Mouse (Mus musculus) spleen, adult 12 weeks (tissue): Measurements from ENCODE around the gene Pdzd3.
"Not testable (repeated sequence)": the region's sequence is repeated elsewhere in the genome, so short reads cannot be mapped to it uniquely, and the experiment has no call there.

Source experiments
- DNase-seq: peaks from one replicate; pipeline ENCODE4 v3.0.0; 2022; ENCODE audit warnings: low spot score

The Pdzd3 gene

DNA sequence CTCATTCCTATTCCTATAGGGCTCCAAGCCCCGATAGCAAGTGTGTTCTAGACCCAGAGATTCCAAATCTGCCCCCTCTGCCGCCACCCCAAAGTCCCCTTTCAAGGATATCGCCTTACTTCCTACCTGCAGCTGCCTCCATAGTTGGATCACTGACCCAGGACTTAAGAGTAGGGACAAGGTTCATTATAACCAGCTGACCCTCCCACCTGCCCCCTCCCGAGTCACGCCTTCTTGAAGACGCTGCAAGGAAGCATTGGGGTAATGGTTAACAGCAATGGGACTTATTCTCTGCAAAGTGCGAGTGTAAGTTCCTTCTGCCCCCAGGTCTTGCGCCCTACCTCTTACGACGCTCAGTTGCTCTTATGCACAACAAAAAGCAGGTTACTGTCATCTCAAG is at the start of gene Pdzd3:
TSS of gene Pdzd3 (minus strand) at position 158 of the 400 bp plus-strand sequence.
- no peak for DNase-seq

DNA sequence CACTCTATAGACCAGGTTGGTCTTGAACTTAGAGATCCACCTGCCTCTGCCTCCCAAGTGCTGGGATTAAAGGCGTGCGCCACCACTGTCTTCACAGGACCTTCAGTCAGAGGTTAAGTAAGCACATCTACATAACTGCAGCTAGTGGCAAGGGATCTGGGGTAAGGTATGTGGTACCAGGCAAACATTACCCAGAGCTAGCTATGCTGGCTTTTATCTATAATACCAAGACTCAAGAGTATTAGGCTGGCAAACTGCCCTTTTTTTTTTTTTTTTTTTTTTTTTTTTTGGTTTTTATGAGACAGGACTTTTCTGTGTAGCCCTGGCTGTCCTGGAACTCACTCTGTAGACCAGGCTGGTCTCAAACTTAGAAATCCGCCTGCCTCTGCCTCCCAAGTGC is 48.7 kb upstream of the Pdzd3 start:
- not testable (repeated sequence) for DNase-seq

DNA sequence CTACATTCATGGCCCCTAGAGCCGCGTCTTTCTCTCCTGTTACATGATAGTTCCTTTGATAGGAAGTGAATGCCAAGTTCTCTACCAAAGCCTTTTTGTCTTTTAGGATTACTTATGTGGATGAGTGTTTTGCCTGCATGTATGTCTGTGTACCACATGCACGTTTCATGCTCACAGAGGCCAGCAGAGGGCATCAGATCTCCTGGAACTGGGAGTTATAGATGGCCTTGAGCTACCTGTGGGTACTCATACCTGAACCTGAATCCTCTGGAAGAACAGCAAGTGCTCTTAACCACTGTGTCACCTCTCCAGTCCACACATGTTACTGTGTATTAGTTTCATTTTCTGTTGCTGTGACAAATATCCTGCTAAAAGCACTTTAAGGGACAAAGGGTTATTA is 41.2 kb upstream of the Pdzd3 start:
- peak; percentile 37 for DNase-seq

DNA sequence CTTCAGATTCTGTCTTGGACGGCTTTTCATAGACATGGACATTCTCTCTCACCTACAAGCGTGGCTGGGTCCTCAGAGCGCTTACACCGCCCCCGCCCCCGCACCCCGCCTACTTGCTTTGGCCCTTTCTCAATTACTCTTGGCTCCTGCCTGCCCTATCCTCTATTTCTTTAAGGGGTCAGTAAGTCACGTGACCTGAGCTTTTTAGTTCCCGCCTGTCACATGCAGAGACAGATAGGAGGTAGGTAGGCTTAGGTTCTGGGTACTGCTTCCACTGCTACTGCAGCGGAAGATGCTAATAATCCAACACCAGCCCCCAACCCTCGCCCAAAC is 37.7 kb upstream of the Pdzd3 start:
- DNase-seq, result no peak

DNA sequence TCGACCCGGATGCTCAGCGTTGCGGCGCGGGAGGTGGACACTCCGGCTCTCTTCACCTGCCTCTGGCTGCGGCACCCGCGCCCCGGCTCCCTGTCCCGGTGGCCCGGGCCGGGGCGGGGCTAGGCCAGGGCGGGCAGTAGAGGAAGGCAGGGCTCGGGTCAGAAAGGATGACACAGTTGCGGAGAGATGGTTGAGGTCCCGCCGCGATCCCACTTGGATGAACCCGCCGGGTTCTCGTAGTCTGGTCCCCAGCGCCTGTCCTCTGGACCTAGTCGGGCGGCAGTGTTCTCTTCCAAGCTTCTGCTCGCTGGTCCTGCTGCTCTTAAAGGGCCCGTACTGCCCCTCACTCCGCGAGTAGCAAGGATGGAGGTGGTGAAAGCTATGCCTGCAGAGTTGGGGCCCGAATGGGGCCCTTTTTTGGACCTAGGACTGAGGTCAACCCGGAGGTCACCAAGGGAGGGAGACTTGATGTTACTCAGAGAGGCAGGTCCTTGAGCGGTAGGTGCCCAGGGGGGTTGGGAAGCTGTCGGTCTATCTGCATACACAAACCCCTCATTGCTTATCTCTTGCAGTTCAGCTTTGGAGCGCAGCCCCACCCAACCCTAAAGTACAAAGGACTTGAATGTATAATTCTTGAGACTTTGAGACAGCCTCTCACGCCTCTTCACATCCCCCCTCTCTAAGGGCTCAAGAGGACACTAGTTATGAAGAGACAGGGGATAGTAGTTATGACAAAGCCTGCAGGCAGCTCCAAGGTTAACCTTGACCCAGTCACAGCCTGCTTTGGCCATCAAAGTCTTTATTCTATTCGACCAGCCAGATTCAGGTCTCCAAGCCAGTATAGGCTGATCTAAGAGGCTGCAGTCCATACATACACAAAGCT is 37.0 kb upstream of the Pdzd3 start, which contains the start of gene Abcg4:
TSS of gene Abcg4 (minus strand) at position 540 of the 883 bp plus-strand sequence.
- DNase-seq, result peak; percentile 67

DNA sequence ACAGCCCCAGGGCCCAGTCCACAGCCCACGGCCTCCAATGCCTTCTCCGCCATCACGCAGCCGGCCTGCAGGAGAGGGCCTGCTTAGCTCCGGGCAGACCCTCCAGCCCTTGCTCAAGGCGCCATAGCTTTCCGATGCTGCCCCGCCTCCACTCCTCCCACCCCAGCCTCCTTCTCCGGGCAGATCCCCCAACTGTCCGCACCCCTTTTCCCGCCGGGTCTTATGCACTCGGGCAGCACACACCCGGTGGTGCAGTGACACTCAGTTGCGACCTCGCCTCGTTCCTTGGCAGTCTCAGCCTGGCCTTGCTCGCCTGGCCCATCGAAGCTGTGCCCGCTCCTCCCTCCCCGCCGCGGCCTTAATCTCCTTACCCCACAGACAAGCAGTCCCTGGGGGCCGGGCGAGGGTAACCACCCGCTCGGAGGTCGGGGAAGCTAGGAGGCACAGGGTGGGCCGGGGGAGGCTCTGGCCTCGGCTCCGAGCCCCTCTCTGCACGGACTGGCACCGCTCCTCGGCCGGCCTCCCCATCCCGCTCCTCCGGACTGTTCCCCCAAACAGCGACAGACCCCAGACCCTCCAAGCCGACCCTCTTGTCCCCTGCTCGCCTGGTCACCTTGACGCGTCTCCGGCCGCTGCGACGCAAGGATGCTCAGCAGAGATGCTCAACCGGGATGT is 36.3 kb upstream of the Pdzd3 start:
- peak; percentile 28 for DNase-seq

DNA sequence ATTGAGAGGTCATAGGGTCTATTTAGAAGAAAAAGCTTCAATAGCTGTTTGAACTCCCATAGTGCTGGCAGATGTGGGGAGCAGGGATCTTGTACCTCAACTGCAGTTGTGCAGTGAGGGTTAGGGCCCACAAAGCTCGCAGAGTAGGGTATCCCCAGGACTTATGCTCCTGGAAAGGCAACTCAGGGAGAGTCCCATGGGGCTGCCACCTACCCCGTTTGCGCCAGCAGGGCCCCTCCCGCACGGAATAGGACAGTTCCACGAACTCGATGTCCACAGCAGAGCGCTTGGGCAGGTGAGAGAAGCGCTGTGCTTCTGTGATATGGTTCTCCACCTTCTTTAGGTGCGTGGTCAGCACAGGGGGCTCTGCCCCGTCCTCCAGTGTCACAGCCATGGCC is 35.7 kb upstream of the Pdzd3 start:
- DNase-seq, result peak; percentile 33

DNA sequence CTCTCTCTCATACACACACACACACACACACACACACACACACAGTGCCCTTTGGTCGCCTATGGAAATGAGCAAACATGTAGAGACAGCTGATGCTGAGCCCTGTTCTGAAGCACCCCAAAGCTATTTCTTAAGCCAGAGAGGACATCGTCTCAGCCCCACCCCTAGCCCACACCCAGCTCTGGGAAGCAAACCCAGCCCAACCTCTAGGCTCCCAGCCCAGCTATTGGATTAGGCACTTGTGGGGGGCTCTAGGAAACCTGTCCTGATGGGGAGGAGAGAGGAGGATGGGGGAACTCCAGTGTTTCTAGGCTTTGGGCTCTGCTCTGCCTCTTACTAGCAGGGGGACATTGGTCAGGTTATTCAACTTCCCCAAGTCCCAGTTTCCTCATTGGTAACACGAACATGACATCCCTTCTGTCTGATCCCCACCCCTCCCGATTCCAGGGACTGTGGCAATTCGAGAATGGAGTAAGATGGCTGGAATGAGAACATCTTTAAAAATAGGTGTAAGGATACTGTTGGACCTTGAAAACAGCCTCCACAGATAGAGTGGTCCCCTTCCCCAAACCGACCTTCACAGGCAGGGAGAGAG is 35.1 kb upstream of the Pdzd3 start:
- DNase-seq, result peak; percentile 56

DNA sequence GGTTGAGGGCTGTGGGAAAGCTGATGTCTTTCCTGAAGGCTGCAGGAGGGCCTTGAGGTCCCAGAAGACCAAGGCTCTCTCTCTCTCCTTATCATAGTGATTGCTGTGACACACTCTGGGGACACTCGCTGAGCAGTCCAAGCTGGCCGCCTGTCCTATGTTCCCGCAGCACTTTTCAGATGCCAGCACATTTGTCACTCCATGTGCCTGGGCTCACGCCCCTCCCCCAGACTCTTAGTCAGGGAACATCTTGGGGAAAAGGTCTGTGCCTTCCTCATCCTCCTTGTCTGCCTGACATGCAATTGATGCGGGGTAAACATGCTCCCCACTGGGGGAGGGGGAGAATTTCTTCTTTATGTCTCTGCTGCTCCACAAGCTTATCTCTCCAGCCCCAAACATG is 31.9 kb upstream of the Pdzd3 start:
- DNase-seq, result no peak

DNA sequence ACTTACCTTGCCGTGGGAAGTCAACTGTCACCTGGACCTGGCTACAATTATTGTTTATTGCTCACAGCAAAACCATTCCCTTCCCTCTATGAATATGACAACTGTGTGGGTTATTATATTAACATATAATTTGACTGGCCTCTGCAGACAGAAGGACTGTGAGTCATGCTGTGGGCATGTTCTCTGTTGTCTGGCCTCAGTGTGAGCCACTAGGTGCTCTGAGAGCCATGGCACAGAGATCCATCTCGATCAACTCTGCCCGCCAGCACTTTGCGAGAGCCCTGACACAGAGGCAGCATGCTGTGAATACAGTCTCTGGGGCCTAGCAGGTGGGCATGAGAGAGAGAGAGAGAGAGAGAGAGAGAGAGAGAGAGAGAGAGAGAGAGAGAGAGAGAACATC is 18.7 kb upstream of the Pdzd3 start:
- DNase-seq, result no peak

DNA sequence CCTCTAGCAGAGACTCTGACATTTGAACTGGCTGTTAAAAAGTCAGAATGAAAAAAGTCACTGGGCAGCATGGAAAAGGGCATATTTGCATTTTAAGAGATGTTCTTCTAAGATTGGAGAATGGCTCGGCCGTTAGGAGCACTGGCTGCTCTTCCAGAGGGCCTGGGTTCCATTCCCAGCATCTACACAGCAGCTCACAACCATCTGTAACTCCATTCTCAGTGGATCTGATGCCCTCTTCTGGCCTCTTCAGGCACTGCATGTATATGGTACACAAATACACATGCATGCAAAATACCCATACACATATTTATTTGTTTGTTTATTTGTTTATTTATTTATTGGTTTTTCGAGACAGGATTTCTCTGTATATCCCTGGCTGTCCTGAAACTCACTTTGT is 17.8 kb upstream of the Pdzd3 start:
- DNase-seq, result peak; percentile 45

DNA sequence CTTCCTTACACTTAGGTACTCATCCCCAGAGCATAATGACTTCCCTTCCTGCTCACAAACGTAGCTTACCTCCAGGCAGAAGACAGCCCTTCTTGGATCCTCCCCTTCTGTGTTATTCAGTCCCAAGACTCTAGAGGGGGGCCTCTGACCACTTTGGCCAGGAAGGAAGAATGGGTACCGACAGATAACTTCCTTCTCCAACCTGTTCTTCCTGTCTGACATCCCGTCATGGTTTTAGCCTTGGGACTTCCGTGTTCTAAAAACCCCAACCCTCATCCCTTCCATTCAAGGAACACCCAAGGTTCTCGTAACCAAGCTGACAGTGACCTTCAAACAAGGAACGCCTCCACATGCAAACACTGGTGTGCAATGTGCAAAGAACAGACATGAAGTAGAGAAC is 17.2 kb upstream of the Pdzd3 start, which contains the start of gene Nlrx1:
TSS of gene Nlrx1 (minus strand) at position 168 of the 400 bp plus-strand sequence.
- DNase-seq, result no peak

DNA sequence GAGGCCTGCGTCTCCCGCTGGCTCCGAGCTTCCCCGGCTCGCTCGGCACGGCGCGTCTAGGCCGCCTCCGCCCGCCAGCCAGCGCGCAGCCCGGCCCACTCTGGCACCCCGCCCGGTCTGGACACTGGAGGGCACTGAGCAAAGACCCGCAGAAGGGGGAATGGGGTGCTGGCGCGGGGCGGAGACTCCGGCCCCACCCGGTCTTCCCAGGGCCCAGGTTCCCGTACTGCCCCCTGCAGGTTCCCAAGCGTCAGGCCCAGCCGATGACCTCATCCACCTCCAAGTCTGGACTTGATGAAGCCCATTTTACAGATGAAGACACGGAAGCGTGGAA is 16.7 kb upstream of the Pdzd3 start:
- peak; percentile 66 for DNase-seq

DNA sequence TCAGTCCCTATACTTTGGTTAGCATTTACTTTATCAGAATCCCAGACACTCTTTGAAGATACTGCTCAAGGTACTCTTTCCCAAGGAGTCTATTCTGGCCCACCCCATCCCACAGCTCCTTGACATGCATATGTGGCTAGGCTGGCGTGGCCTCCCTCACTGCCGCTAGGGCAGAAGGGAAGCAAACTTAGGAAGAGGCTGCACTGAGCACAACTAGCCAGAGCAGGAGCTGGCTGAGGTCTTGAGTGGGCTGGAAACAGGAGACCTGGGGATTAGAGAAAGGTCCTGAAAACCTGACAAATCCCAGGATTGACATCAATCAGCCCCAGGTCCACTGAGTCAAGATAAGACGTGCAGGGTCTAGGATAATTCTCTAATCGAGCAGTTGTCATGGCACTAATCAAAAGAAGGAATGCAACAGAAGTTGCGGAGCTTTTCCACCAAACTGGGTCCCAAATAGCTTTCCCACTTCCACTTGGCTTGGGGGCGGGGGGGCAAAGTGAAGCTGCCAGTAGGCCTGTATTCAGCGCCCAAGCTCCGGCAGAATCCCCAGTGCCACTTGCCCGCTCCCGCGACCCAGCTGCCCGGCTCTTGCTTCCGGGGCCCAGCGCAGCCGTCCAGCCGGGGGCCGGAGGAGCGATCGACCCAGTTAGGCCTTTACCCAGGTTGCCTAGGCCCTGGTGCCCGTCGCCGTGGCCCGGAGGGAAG is 16.2 kb upstream of the Pdzd3 start:
- no peak for DNase-seq

DNA sequence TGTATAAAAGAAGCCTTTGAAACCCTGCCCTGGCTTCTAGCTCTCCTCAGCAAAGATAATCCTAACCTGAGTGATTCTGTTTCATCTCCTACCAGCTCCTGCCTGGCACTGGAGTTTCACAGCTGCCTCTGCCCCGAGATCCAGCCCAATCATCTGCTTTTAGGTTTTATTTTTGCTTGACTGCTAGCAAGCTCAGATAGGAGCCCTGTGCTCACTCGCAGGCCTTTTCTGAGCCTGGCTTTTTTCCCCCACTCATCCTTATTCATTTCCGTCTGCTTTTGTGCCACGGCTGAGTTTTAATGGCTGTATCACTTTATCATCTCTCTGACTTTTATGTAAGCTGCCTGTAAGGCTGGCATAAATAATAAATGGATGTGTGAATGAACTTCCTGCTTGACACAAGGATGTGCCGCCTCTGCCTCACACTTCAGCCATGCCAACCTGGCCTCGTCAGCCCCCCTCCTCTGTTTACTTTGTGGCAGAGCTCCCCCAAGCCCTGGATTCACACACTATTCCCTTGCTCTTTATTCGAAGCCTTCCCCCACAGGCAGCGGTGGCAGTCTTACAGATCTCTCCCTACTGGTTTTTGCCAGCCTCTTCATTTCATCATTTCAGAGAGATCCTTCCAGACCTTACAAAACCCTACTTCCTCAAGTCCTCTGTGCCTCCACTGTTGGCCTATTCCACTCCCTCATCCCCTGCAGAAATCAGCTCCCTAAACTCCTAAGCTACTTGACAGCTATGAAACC is 15.4 kb upstream of the Pdzd3 start:
- DNase-seq, result no peak

DNA sequence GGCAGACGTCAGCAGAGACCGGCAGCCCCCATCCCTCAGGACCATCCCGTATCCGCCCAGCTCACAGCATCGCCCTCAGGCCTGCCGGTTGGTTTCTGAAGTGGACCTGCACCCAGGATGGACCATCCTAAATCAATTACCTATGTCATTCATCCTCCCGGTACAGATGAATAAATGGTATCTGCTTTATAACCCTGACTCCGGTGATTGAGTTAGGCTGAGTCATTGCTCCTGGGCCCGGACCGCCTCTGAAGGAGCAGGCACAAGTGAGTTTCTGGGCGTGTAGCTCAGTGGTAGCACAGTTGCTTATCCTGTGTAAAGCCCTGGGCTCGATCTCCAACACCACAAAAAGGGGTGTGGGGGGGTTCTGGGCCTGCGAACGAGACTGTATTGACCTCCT is 10.1 kb upstream of the Pdzd3 start:
- DNase-seq, result no peak

DNA sequence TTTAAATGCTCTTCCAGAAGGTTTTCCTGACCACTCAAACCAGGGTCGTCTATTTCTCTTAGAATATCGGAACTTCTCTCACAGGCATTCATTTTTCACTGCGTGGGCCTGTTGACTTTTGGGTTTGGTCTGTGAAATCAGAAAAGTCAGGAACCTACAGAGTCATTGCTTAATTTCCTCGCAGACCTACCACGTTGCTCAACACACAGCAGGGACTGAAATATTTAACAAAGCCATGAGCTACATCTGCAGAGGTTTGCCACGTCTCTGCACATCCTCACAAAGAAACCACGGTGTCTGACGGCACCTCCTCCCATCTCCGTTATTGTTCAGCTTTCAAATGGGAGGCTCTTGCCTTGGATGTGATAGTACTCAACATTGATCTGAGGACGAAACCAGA is 7.7 kb upstream of the Pdzd3 start:
- no peak for DNase-seq

DNA sequence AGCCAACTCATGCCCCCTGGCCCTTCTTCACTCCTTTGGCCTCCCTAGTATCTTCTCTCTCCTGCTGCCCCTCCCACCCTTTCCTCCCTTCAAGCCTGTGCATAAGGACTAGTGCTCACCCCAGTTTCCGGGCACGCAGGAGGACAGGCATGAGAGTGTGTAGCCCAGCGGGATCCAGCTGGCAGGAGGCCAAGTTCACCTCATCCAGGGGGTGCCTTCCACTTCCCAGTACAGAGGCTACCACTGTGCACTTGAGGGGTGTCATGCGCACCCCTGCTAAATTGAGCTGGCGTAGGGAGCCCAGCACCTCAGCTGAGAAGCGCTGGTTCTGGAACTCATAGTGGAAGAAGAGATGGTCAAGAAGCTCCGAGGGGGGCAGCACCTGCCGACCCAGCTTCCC is 4.9 kb upstream of the Pdzd3 start:
- DNase-seq, result no peak

DNA sequence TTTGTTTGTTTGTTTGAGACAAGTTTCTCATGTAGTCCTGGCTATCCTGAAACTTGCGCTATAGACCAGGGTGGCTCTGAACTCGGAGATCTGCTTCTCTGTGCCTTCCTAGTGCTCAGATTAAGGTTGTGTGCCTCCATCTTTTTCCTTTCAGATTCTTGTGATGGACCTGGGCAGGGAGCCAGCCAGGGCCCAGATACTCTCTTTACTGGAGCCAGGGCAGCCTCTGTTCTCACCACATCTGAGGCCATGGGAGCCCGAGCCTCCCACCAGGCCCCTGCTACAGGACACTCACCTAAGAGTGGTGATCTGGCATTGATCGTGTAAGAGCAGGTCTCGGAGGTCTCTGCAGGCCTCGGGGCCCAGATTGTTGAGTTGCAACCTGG is 3.9 kb upstream of the Pdzd3 start:
- no peak for DNase-seq

DNA sequence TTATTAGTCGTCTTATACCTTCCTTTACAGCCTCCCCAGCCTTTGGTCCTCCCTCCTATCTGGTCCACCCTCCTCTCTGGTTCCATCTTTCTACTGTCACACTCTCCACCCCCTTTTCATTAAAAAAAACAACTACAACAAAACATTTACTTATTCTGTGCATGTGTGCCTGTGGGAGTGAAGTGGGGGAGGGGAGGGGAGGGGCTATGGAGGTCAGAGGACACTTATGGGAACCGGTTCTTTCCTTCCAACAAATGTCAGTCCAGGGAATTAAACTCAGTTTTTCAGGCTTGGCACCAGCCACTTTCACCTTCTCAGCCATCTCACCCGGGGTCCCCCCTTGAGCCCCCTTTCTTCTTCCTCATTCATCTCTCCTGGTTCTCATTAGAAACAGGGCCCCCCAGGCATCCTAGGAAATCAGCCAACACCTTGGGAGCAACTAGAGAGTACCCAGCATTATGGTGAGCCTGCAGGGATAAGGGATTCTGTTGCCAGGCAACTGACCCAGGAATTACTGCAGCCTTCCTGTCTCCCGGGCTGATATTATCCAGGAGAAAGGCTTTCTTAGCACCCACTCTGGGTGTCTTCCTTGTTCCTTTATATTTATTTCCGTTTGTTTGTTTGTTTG is 3.4 kb upstream of the Pdzd3 start:
- no peak for DNase-seq

DNA sequence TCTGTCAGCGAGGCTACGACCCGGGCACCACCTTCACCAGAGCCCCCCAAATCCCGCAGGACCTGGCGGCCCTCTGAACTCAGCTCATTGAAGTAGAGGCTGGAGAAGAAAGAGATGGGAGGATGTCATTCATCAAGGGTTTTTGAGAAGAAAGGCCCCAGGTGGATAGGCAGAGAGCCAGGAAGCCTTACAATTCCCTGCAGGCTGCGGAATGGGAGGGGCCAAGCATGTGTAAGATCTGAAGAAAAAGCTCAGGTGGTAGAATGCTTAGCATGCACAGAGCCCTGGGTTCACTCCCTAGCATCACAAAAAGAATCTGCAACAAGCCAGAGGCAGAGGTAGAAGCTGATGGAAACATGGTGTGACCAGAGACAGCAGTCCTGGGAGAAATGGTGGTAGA is 2.2 kb upstream of the Pdzd3 start:
- DNase-seq, result no peak
